Mouse (Mus musculus) C2C12 (cell line): ENCODE measurements at regions not wholly inside any gene's neighbourhood (a gene's known extent, or its start where the extent isn't known, plus 50 kb on each side); places are given as distances from the start of the nearest gene placed in this dataset.

Experiments used
- H3K27me3 ChIP-seq: one replicate; pipeline ENCODE4 v1.6.1; 2011; ENCODE audit not compliant: control insufficient read depth, insufficient read depth, insufficient read length
- H3K36me3 ChIP-seq: one replicate; pipeline ENCODE4 v1.6.1; 2011; ENCODE audit not compliant: control insufficient read depth, insufficient read depth
- H3K4me3 ChIP-seq: one replicate; pipeline ENCODE4 v1.5.1; 2011; ENCODE audit warnings: mild to moderate bottlenecking, control low read depth; ENCODE audit not compliant: poor library complexity, insufficient read depth, severe bottlenecking
- H3K79me2 ChIP-seq: one replicate; pipeline ENCODE4 v1.6.1; 2011; ENCODE audit not compliant: control insufficient read depth, insufficient read depth
- H3K79me3 ChIP-seq: one replicate; pipeline ENCODE4 v1.6.1; 2011; ENCODE audit warnings: low read depth, control low read depth
- H3ac ChIP-seq: one replicate; pipeline ENCODE3; 2011; ENCODE audit warnings: low read depth; ENCODE audit not compliant: control insufficient read depth, insufficient read length
- CEBPB ChIP-seq: IDR thresholded peaks from one replicate; pipeline ENCODE4 v1.6.1; 2011; ENCODE audit warnings: low read depth, mild to moderate bottlenecking, control low read depth, moderate library complexity
- CTCF ChIP-seq: IDR thresholded peaks from one replicate; pipeline ENCODE4 v1.5.1; 2011; ENCODE audit not compliant: control insufficient read depth, insufficient read depth, insufficient read length
- FOSL1 ChIP-seq: IDR thresholded peaks from one replicate; pipeline ENCODE4 v1.8.0; 2011; ENCODE audit warnings: mild to moderate bottlenecking, low read length; ENCODE audit not compliant: poor library complexity, insufficient read depth, severe bottlenecking
- MAX ChIP-seq: IDR thresholded peaks from one replicate; pipeline ENCODE4 v1.6.1; 2011; ENCODE audit warnings: mild to moderate bottlenecking, control low read depth
- MYOD1 ChIP-seq: IDR thresholded peaks from one replicate; pipeline ENCODE4 v1.6.1; 2011; ENCODE audit warnings: low read depth; ENCODE audit not compliant: control insufficient read depth, insufficient read length
- MYOG ChIP-seq: IDR thresholded peaks from one replicate; pipeline ENCODE4 v1.6.1; 2011; ENCODE audit not compliant: control insufficient read depth, insufficient read length; ENCODE audit errors: extremely low read depth
- USF1 ChIP-seq: IDR thresholded peaks from one replicate; pipeline ENCODE4 v1.6.1; 2011; ENCODE audit warnings: low read depth, mild to moderate bottlenecking, control low read depth, moderate library complexity

DNA sequence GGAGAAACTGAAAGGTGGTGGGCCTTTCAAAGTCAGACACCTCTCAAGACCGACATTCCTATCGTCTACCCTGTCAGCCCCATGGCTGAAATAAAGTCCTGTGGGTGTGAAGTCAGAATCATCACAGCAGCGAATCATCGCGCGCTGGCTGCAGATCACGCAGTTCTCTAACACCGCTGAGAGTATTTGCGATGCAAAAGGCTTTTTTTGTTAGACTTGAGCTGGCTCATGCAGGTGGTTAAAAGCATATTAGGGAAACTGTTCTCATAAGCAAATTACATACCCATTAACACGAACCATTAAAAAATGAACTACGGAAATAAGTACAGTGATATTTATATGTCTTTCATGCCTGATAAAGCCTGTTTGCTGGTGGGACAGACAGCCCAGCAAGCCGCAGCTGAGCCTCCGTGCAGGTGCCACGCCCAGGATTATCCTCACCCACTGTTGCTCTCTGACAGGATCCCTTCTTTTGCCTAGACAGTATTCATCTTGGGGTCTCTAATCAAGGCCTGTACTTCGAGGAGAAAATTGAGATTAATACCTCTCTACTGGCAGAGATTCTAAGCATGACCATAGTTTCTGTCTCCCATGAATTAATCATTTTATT, 365.5 kb downstream of the Foxo1 start:
- no peak overlapping the region for H3ac ChIP-seq
- no peak overlapping the region for H3K4me3 ChIP-seq
- no peaks in the 10 kb centered on the region for H3K79me3 ChIP-seq
- H3K36me3 ChIP-seq: no peaks in the 10 kb centered on the region
- no peak for TF ChIP-seq USF1
- TF ChIP-seq FOSL1: no peak
- TF ChIP-seq MYOD1: no peak
- no peak for TF ChIP-seq MYOG
- no peak for TF ChIP-seq CEBPB
- TF ChIP-seq MAX: no peak
- TF ChIP-seq CTCF: no peak
- H3K79me2 ChIP-seq: no peaks in the 10 kb centered on the region
- no peaks in the 10 kb centered on the region for H3K27me3 ChIP-seq

DNA sequence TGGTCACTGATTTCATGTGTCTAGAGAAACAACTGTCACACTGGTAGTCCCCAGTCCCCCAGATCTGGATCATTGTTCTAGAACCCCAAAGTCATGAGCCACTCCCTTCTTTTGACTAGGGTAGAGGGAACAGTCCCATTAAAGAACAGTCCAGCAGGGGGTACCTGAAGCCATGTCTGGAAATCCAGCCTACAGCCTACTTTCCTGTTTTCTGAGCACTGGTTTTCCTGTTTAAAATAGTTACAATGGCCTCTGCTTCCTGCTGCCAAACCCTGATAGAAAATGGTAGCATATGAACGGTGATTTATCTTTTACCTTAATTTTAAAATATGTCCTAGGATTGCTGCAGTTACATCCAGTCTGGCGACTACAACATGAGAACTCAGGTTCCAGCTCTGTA, 364.5 kb downstream of the Foxo1 start:
- no peaks in the 10 kb centered on the region for H3K36me3 ChIP-seq

GRCm38 (mm10) chr3:52630209-52630608, 362.1 kb downstream of the Foxo1 start:
- H3K27me3 ChIP-seq: no peaks in the 10 kb centered on the region
- no peaks in the 10 kb centered on the region for H3K79me3 ChIP-seq
- H3K79me2 ChIP-seq: no peaks in the 10 kb centered on the region
- H3ac ChIP-seq: no peak overlapping the region
- no peak overlapping the region for H3K4me3 ChIP-seq
- no peaks in the 10 kb centered on the region for H3K36me3 ChIP-seq
- TF ChIP-seq CEBPB (no peak), MYOD1 (no peak), CTCF (no peak), USF1 (no peak), MAX (no peak), FOSL1 (no peak), MYOG (no peak)

More for the DNA sequence above, 364.5 kb downstream of the Foxo1 start:
- Histone ChIP-seq H3K79me3 (no peaks in the 10 kb centered on the region), H3ac (no peak overlapping the region), H3K27me3 (no peaks in the 10 kb centered on the region), H3K79me2 (no peaks in the 10 kb centered on the region), H3K4me3 (no peak overlapping the region)
- no peak for TF ChIP-seq FOSL1
- no peak for TF ChIP-seq MYOG
- no peak for TF ChIP-seq MAX
- no peak for TF ChIP-seq CTCF
- no peak for TF ChIP-seq CEBPB
- TF ChIP-seq USF1: no peak
- no peak for TF ChIP-seq MYOD1

GRCm38 (mm10) chr3:52625125-52625524, 357.0 kb downstream of the Foxo1 start:
- no peaks in the 10 kb centered on the region for H3K27me3 ChIP-seq
- TF ChIP-seq CTCF: no peak
- no peak for TF ChIP-seq USF1
- TF ChIP-seq FOSL1: no peak
- no peak for TF ChIP-seq CEBPB
- no peak for TF ChIP-seq MAX
- TF ChIP-seq MYOG: no peak
- no peak for TF ChIP-seq MYOD1
- H3K79me2 ChIP-seq: no peaks in the 10 kb centered on the region
- H3K4me3 ChIP-seq: no peak overlapping the region
- H3K36me3 ChIP-seq: no peaks in the 10 kb centered on the region
- H3K79me3 ChIP-seq: no peaks in the 10 kb centered on the region
- H3ac ChIP-seq: no peak overlapping the region

- TF ChIP-seq CTCF: no peak
- no peak for TF ChIP-seq MYOD1
- TF ChIP-seq MAX: no peak
- no peak for TF ChIP-seq USF1
- TF ChIP-seq CEBPB: no peak
- TF ChIP-seq FOSL1: no peak
- TF ChIP-seq MYOG: no peak
- H3K27me3 ChIP-seq: no peaks in the 10 kb centered on the region
- H3K36me3 ChIP-seq: no peaks in the 10 kb centered on the region
- no peaks in the 10 kb centered on the region for H3K79me2 ChIP-seq
- H3K4me3 ChIP-seq: no peak overlapping the region
- no peak overlapping the region for H3ac ChIP-seq
- no peaks in the 10 kb centered on the region for H3K79me3 ChIP-seq
Observed at GRCm38 (mm10) chr3:52622530-52622929, 354.4 kb downstream of the Foxo1 start.

DNA sequence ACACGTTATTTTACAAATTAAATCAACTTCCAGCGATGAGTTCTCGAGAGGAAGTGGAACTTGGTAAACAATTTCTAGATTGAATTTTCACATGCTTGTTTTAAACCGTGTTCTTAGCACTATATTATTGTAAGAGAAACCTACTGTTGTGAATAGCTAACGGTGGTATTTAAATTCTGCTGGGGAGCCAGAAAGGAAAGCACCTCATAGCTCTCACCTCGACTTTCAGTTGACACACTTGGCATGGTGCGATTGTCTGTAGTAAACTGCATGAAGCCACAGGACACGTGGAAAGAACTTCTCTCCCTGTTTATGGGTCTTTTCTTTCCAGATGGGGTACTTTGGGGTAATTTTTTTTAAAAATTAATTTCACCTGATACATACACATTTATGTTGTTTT, 353.8 kb downstream of the Foxo1 start:
- Histone ChIP-seq H3K4me3 (no peak overlapping the region), H3K79me3 (no peaks in the 10 kb centered on the region), H3ac (no peak overlapping the region), H3K27me3 (no peaks in the 10 kb centered on the region), H3K79me2 (no peaks in the 10 kb centered on the region), H3K36me3 (no peaks in the 10 kb centered on the region)
- TF ChIP-seq CTCF (no peak), CEBPB (no peak), MYOG (no peak), USF1 (no peak)
